Mouse (Mus musculus) heart, adult 2 months (tissue): ENCODE measurements at regions not wholly inside any gene's neighbourhood (a gene's known extent, or its start where the extent isn't known, plus 50 kb on each side); places are given as distances from the start of the nearest gene placed in this dataset.
A peak's percentile ranks its signal among the peaks of the same experiment; 100 is the strongest.
"Not testable (repeated sequence)": the region's sequence is repeated elsewhere in the genome, so short reads cannot be mapped to it uniquely, and the experiment has no call there.

Source experiments
- DNase-seq, 2 experiments: peaks; one replicate each; pipeline ENCODE4 v3.0.0; 2021
- H3K27ac ChIP-seq: fragments of 200-600 bp; 2 replicates; pipeline ENCODE4 v1.8.1; 2022
- H3K27me3 ChIP-seq: fragments of 200-500 bp; 2 replicates; pipeline ENCODE4 v1.6.1; 2012; ENCODE audit warnings: mild to moderate bottlenecking, low read length, inconsistent platforms, mixed read lengths; ENCODE audit not compliant: control insufficient read depth, insufficient read depth
- H3K36me3 ChIP-seq: fragments of 200-500 bp; 2 replicates; pipeline ENCODE4 v1.6.1; 2012; ENCODE audit warnings: low read length, inconsistent platforms; ENCODE audit not compliant: control insufficient read depth, insufficient read depth
- H3K4me1 ChIP-seq: fragments of 200-500 bp; 2 replicates; pipeline ENCODE4 v1.6.1; 2011; ENCODE audit warnings: low read length; ENCODE audit not compliant: control insufficient read depth, insufficient read depth
- H3K4me3 ChIP-seq: fragments of 200-600 bp; 2 replicates; pipeline ENCODE4 v1.8.1; 2022
- H3K79me2 ChIP-seq: fragments of 200-500 bp; replicated peaks from 2 replicates; pipeline ENCODE4 v1.6.1; 2012; ENCODE audit warnings: mild to moderate bottlenecking, inconsistent platforms, low read length, moderate library complexity, mixed read lengths; ENCODE audit not compliant: control insufficient read depth, insufficient read depth
- H3K9ac ChIP-seq: fragments of 200-500 bp; 2 replicates; pipeline ENCODE4 v1.6.1; 2012; ENCODE audit warnings: low read depth, mild to moderate bottlenecking, control low read depth, inconsistent platforms, low read length, mixed read lengths
- CTCF ChIP-seq: fragments of 200-600 bp; IDR thresholded peaks from 2 replicates; pipeline ENCODE4 v1.8.1; 2022; ENCODE audit warnings: antibody characterized with exemption, mild to moderate bottlenecking, moderate library complexity
- EP300 ChIP-seq: fragments of 200-500 bp; IDR thresholded peaks from 2 replicates; pipeline ENCODE4 v1.6.1; 2011; ENCODE audit warnings: low read depth, low read length, control low read depth; ENCODE audit not compliant: insufficient read depth
- POLR2A ChIP-seq: fragments of 200-500 bp; IDR thresholded peaks from 2 replicates; pipeline ENCODE4 v1.6.1; 2011; ENCODE audit warnings: mild to moderate bottlenecking, low read depth, low read length, control low read depth; ENCODE audit not compliant: insufficient read depth
- WGBS: fragments of 180-500 bp; shearing (Covaris S2); methylation state at CpG from one replicate; pipeline ENCODE4 v1.1.7; 2018; 5-methylcytosine and 5-hydroxymethylcytosine counted together
- intact Hi-C: fragments of 180-260 bp; cut with DNase I; formaldehyde crosslinking; loops from one replicate; pipeline ENCODE4 v1.15.1; 2025

DNA sequence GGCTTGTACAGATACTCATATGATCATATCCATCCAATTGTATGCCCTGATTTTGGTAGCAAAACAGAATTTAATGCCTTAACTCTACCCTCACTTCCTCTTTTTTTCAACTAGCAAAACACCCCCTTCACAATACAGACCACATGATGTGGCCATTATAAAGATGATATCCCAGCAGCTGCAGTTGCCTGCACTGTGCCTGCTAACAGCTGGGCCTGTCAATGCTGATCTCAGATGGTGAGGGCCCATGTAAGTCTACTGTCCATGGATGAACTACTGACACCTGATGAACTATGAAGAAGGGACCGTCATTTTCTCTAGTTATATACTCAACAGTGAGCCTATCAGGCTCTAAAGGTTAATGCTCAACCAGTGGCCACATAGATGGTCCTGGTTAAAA is 191.8 kb upstream of the Fmr1 start:
- no peaks in the 10 kb centered on the region for H3K36me3 ChIP-seq
- no peak for TF ChIP-seq EP300
- no peak for TF ChIP-seq POLR2A
- no peak for TF ChIP-seq CTCF
- intact Hi-C loops = no loop called here
- 85% methylated on average over 1 of the region's 1 CpGs for WGBS
- H3K4me1 ChIP-seq = no peaks in the 10 kb centered on the region
- H3K27me3 ChIP-seq = no peaks in the 10 kb centered on the region
- no peak for DNase-seq
- H3K27ac ChIP-seq = no peak overlapping the region
- no peaks in the 10 kb centered on the region for H3K79me2 ChIP-seq
- H3K4me3 ChIP-seq = no peak overlapping the region
- H3K9ac ChIP-seq = no peak overlapping the region

DNA sequence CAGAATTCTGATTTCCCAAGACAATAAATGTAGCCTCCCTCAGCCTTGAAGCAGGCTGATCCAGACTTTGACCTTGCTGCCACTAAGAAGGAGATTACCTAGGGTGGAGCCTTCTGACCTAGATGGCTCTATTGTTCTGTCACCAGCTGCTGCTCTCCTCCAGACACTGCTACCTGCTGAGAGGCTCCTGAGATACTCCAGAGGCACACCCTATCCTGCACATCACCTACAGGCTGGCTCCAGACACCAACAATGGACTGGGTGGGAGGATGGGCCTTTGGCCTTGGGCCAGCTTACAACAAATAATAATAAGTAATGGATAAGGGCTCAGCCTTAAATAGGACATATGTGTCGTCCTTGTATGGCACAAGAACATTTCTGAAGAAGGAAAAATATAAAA is 186.3 kb upstream of the Fmr1 start:
- H3K27ac ChIP-seq, H3K4me1 ChIP-seq, H3K27me3 ChIP-seq, H3K9ac ChIP-seq, H3K4me3 ChIP-seq, H3K36me3 ChIP-seq, H3K79me2 ChIP-seq, intact Hi-C loops: not testable (repeated sequence)
- 37% methylated on average over 1 of the region's 1 CpGs for WGBS
- DNase-seq = peak in 1 of 2 experiments; percentile 1

DNA sequence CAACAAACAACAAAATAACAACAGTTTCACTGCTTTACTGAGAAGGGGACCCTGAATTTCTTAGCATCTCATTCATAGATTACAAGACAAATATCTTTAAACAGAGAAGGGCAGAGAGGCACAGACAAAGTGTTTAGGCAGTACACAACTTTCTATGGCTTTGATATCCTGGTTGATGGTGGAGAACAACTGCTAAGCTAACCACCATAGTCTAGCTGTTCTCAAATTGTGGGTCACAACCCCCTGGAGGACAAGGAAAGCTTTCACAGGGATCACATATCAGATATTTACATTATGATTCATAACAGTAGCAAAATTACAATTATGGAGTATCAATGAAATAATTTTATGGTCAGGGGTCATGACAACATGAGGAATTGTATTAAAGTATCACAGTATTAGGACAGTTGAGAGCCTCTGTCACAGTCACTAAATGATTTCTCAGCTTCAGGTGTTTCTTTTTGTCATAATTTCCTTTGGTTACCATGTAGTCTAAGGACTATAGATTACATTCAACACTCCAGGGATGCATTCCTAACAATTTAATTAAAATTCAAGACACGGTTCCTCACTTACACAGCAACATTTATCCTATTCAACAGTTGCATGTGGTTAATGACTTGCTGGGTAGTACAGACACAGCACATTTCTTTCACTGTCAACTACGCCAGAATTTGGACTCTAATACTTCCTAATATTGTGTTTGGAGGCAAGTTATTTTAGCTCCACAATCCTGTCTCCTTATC is 183.8 kb upstream of the Fmr1 start:
- TF ChIP-seq EP300 (no peak), POLR2A (no peak), CTCF (no peak)
- intact Hi-C loops = no loop called here
- Histone ChIP-seq H3K79me2 (no peaks in the 10 kb centered on the region), H3K4me1 (peaks cover 3% of the 10 kb centered on the region), H3K27ac (no peak overlapping the region), H3K4me3 (no peak overlapping the region), H3K27me3 (no peaks in the 10 kb centered on the region), H3K9ac (no peak overlapping the region), H3K36me3 (no peaks in the 10 kb centered on the region)
- no peak for DNase-seq
- WGBS = 24% methylated on average over 2 of the region's 2 CpGs

DNA sequence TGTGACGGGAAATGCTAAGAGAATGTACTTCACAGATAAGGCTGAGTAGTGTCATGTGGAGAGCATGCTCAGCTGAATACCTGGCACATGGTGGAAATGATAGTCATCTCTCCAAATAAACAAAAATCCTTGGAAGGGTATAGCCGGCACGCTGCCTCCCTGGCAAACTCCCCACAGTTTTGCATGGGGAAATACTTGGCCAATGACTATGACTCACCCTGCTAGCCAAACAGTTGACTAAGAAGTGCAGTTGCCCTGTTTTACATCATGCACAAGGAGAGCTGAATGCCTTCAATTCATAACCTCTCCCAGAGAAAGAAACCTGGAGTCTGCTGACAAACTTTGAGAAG is 183.2 kb upstream of the Fmr1 start:
- intact Hi-C loops = no loop called here
- no peak for TF ChIP-seq EP300
- no peak for TF ChIP-seq POLR2A
- no peak for TF ChIP-seq CTCF
- H3K4me3 ChIP-seq = no peak overlapping the region
- peak; percentile 36 to 76 for DNase-seq
- H3K4me1 ChIP-seq = peaks cover 3% of the 10 kb centered on the region
- no peaks in the 10 kb centered on the region for H3K36me3 ChIP-seq
- H3K9ac ChIP-seq = no peak overlapping the region
- WGBS = 18% methylated on average over 3 of the region's 3 CpGs
- no peaks in the 10 kb centered on the region for H3K27me3 ChIP-seq
- no peak overlapping the region for H3K27ac ChIP-seq
- no peaks in the 10 kb centered on the region for H3K79me2 ChIP-seq

DNA sequence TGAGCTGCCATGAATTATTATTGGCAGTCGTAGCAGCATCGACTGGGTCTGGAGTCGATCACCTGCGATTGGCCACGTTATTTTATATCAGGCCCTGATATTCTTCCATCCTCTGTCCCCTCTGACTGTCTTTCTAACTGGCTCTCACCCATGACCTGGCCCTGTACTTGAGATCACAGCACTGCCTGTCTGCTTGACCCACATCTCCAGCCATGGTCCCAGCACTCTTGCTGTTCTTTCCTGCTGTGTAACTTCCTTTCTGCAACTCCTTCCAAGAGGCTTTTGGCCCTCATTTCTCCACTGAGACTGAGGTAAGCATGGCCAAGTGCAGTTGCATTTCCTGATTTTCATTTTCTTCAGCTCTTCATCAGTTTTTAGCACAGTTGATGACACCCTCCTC is 182.6 kb upstream of the Fmr1 start:
- 56% methylated on average over 5 of the region's 5 CpGs for WGBS
- Histone ChIP-seq H3K4me3 (no peak overlapping the region), H3K9ac (no peak overlapping the region), H3K27me3 (no peaks in the 10 kb centered on the region), H3K27ac (no peak overlapping the region), H3K36me3 (no peaks in the 10 kb centered on the region), H3K4me1 (peaks cover 3% of the 10 kb centered on the region), H3K79me2 (no peaks in the 10 kb centered on the region)
- peak in 1 of 2 experiments; percentile 31 for DNase-seq
- no peak for TF ChIP-seq POLR2A
- TF ChIP-seq EP300 = no peak
- no peak for TF ChIP-seq CTCF
- intact Hi-C loops = no loop called here

DNA sequence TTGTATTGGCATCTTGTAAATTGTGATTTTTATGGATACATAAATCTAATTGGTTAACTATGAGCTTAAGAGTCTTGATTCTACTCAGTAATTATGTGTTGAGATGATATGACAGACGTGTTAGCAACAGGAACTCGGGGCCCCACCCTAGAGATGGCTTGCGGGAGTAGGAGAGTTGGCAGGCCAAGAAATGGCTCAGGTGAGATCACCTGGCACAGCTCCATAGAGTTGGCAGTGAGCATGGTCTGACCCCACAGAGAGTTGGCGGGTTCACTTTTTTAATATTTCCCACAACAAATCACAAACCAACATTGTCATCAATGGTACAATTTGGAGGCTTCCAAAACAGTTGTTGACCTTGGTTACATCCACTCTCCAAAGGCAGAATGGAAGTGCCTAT is 180.5 kb upstream of the Fmr1 start:
- no peak overlapping the region for H3K9ac ChIP-seq
- H3K4me1 ChIP-seq = peaks cover 3% of the 10 kb centered on the region
- no peak for TF ChIP-seq CTCF
- TF ChIP-seq POLR2A = no peak
- TF ChIP-seq EP300 = no peak
- no peaks in the 10 kb centered on the region for H3K27me3 ChIP-seq
- no peaks in the 10 kb centered on the region for H3K36me3 ChIP-seq
- no peak for DNase-seq
- H3K27ac ChIP-seq = no peak overlapping the region
- intact Hi-C loops = no loop called here
- no peaks in the 10 kb centered on the region for H3K79me2 ChIP-seq
- 81% methylated on average over 4 of the region's 4 CpGs for WGBS
- no peak overlapping the region for H3K4me3 ChIP-seq
